Mouse (Mus musculus): ENCODE measurements around the gene Iqck. TPM values are rescaled to one million over a fixed set of nuclear protein-coding genes. Genes with fewer than 3 reads are reported as not detected.

Gene Iqck
- total and polyA plus RNA-seq, 3 experiments: 0.39 to 0.68 (median 0.62) TPM

GRCm38 (mm10) chr7:118971499-118971898 is 115.9 kb downstream of the Iqck start:
- dilution Hi-C loops (cut with MboI; ENCODE audit: extremely low pct_ligation_motif_present, extremely low pct_unique_long_range_greater_than_20kb, low sequenced_read_pairs): no loop called here
- Histone ChIP-seq H3K9ac (ENCODE audit: insufficient read depth, low read depth) (no peak overlapping the region), H3K4me2 (ENCODE audit: insufficient read depth, low read depth, poor library complexity, severe bottlenecking) (no peak overlapping the region), H3K79me2 (replicated peaks; ENCODE audit: control insufficient read depth, extremely low read depth, insufficient read depth, poor library complexity, severe bottlenecking) (no peaks in the 10 kb centered on the region), H3K4me1 (ENCODE audit: control insufficient read depth in 1 of 2, insufficient read depth in 2 of 2) (0 out of 4 replicates have a peak, but pooled peaks cover 0 to 6% of the 10 kb centered on the region in 2 experiments), H3K9me3 (replicated peaks; ENCODE audit: low read length) (no peaks in the 10 kb centered on the region), H3K27me3 (replicated peaks) (peaks cover 7% of the 10 kb centered on the region), H3K4me3 (replicated peaks in 1 of 3; ENCODE audit: low read depth in 2 of 3, low read length in 2 of 3, poor library complexity in 1 of 3) (no peak overlapping the region), H3K36me3 (replicated peaks in 1 of 2; ENCODE audit: control insufficient read depth in 1 of 2, insufficient read depth in 1 of 2, low read length in 1 of 2) (no peaks in the 10 kb centered on the region), H3K27ac (ENCODE audit: insufficient read depth, low read depth) (no peak overlapping the region)
- in situ Hi-C loops (cut with MboI; ENCODE audit: low pct_ligation_motif_present, low pct_unique_long_range_greater_than_20kb, low sequenced_read_pairs): no loop called here
- DNase-seq (ENCODE audit: extremely low read depth): no peak
- TF ChIP-seq CTCF (conservative IDR thresholded peaks at IDR 0.05 in 1 of 2, IDR thresholded peaks at IDR 0.05 in 1 of 2; ENCODE audit: low read depth in 2 of 2, low read length in 2 of 2) (no peak), NRF1 (IDR thresholded peaks at IDR 0.05; ENCODE audit: low read depth, low read length) (no peak)

- dilution Hi-C loops (cut with MboI; ENCODE audit: extremely low pct_ligation_motif_present, extremely low pct_unique_long_range_greater_than_20kb, low sequenced_read_pairs): no loop called here
- H3K27ac ChIP-seq (ENCODE audit: insufficient read depth, low read depth): no peak overlapping the region
- no peak overlapping the region for H3K4me3 ChIP-seq (replicated peaks in 1 of 3; ENCODE audit: low read depth in 2 of 3, low read length in 2 of 3, poor library complexity in 1 of 3)
- H3K4me2 ChIP-seq (ENCODE audit: insufficient read depth, low read depth, poor library complexity, severe bottlenecking): no peak overlapping the region
- TF ChIP-seq BHLHE40 (IDR thresholded peaks at IDR 0.05; ENCODE audit: low read depth, low read length) (no peak), MXI1 (IDR thresholded peaks at IDR 0.05; ENCODE audit: low read depth, low read length) (no peak), ZKSCAN1 (IDR thresholded peaks at IDR 0.05; ENCODE audit: borderline replicate concordance, low read depth, low read length) (no peak), NRF1 (IDR thresholded peaks at IDR 0.05; ENCODE audit: low read depth, low read length) (no peak), MAZ (IDR thresholded peaks at IDR 0.05; ENCODE audit: low read depth, low read length) (no peak)
- no peaks in the 10 kb centered on the region for H3K79me2 ChIP-seq (replicated peaks; ENCODE audit: control insufficient read depth, extremely low read depth, insufficient read depth, poor library complexity, severe bottlenecking)
- H3K36me3 ChIP-seq (replicated peaks in 1 of 2; ENCODE audit: control insufficient read depth in 1 of 2, insufficient read depth in 1 of 2, low read length in 1 of 2): no peaks in the 10 kb centered on the region
- in situ Hi-C loops (cut with MboI; ENCODE audit: low pct_ligation_motif_present, low pct_unique_long_range_greater_than_20kb, low sequenced_read_pairs): no loop called here
- no peak overlapping the region for H3K9ac ChIP-seq (ENCODE audit: insufficient read depth, low read depth)
- H3K9me3 ChIP-seq (replicated peaks; ENCODE audit: low read length): no peaks in the 10 kb centered on the region
- 0 out of 4 replicates have a peak, but pooled peaks cover 0 to 9% of the 10 kb centered on the region in 2 experiments for H3K4me1 ChIP-seq (ENCODE audit: control insufficient read depth in 1 of 2, insufficient read depth in 2 of 2)
- H3K27me3 ChIP-seq (replicated peaks): peaks cover 7% of the 10 kb centered on the region
- DNase-seq (ENCODE audit: extremely low read depth): no peak
These were observed 116.8 kb downstream of the Iqck start for GRCm38 (mm10) chr7:118972306-118972705.

- Histone ChIP-seq H3K36me3 (replicated peaks in 1 of 2; ENCODE audit: control insufficient read depth in 1 of 2, insufficient read depth in 1 of 2, low read length in 1 of 2) (no peaks in the 10 kb centered on the region), H3K79me2 (replicated peaks; ENCODE audit: control insufficient read depth, extremely low read depth, insufficient read depth, poor library complexity, severe bottlenecking) (no peaks in the 10 kb centered on the region), H3K27ac (ENCODE audit: insufficient read depth, low read depth) (no peak overlapping the region), H3K4me3 (replicated peaks in 1 of 3; ENCODE audit: low read depth in 2 of 3, low read length in 2 of 3, poor library complexity in 1 of 3) (no peak overlapping the region), H3K9me3 (replicated peaks; ENCODE audit: low read length) (no peaks in the 10 kb centered on the region), H3K9ac (ENCODE audit: insufficient read depth, low read depth) (no peak overlapping the region), H3K4me1 (ENCODE audit: control insufficient read depth in 1 of 2, insufficient read depth in 2 of 2) (0 out of 4 replicates have a peak, but pooled peaks cover 0 to 9% of the 10 kb centered on the region in 2 experiments), H3K4me2 (ENCODE audit: insufficient read depth, low read depth, poor library complexity, severe bottlenecking) (no peak overlapping the region), H3K27me3 (replicated peaks) (peaks cover 8% of the 10 kb centered on the region)
- TF ChIP-seq TCF12 (IDR thresholded peaks at IDR 0.05; ENCODE audit: low read depth, low read length): no peak
- no peak for TF ChIP-seq SIN3A (IDR thresholded peaks at IDR 0.05; ENCODE audit: low read length)
- TF ChIP-seq IRF4 (IDR thresholded peaks at IDR 0.05; ENCODE audit: low read depth, low read length): no peak
- TF ChIP-seq ZKSCAN1 (IDR thresholded peaks at IDR 0.05; ENCODE audit: borderline replicate concordance, low read depth, low read length): no peak
- no peak for TF ChIP-seq KAT2A (IDR thresholded peaks at IDR 0.05; ENCODE audit: insufficient replicate concordance, low read length)
- TF ChIP-seq MAX (IDR thresholded peaks at IDR 0.05; ENCODE audit: low read length): no peak
- no peak for TF ChIP-seq MXI1 (IDR thresholded peaks at IDR 0.05; ENCODE audit: low read depth, low read length)
- no peak for TF ChIP-seq SMC3 (IDR thresholded peaks at IDR 0.05; ENCODE audit: low read depth, low read length)
- TF ChIP-seq ELF1 (IDR thresholded peaks at IDR 0.05; ENCODE audit: low read depth, low read length): no peak
- TF ChIP-seq GABPA (IDR thresholded peaks at IDR 0.05; ENCODE audit: insufficient replicate concordance, low read depth, low read length): no peak
- TF ChIP-seq EP300 (IDR thresholded peaks at IDR 0.05; ENCODE audit: low read length): no peak
- no peak for TF ChIP-seq MEF2A (IDR thresholded peaks at IDR 0.05; ENCODE audit: borderline replicate concordance, low read depth, low read length)
- no peak for TF ChIP-seq MYC (IDR thresholded peaks at IDR 0.05; ENCODE audit: low read depth, low read length)
- no peak for TF ChIP-seq HCFC1 (IDR thresholded peaks at IDR 0.05; ENCODE audit: low read depth, low read length)
- no peak for DNase-seq (ENCODE audit: extremely low read depth)
- in situ Hi-C loops (cut with MboI; ENCODE audit: low pct_ligation_motif_present, low pct_unique_long_range_greater_than_20kb, low sequenced_read_pairs) (no loop called here), dilution Hi-C loops (cut with MboI; ENCODE audit: extremely low pct_ligation_motif_present, extremely low pct_unique_long_range_greater_than_20kb, low sequenced_read_pairs) (no loop called here)
These were observed 117.8 kb downstream of the Iqck start for GRCm38 (mm10) chr7:118973377-118973776.
